Mouse (Mus musculus) layer of hippocampus, adult 6 months (tissue): ENCODE results near the gene Olfr124. TPM values are rescaled to one million over a fixed set of nuclear protein-coding genes. Genes with fewer than 3 reads are reported as not detected.

Experiments
- long read RNA-seq, 2 experiments: library from polyadenylated mRNA; unstranded; transcript quantifications; one replicate each; pipeline ENCODE4 v2.0.0; 2019 to 2020
- polyA plus RNA-seq: library from polyadenylated mRNA; unstranded; fragments of <200 nt; fragmentation: Nextera tagmentation; gene quantifications from 2 replicates; pipeline ENCODE4 v1.2.3, GENCODE M21; 2021

The Olfr124 gene
- polyA plus RNA-seq = not detected in 2 replicates
- long read RNA-seq, experiment 1 = 0 reads
- long read RNA-seq, experiment 2 = 0 reads

GRCm38 (mm10) chr17:37799588-37799987, at the start of gene Olfr124:
TSS of gene Olfr124 (plus strand) at chr17:37799888.

GRCm38 (mm10) chr17:37768307-37768706, 31.4 kb upstream of the Olfr124 start, which contains the start of gene Olfr122:
TSS of gene Olfr122 (plus strand) at chr17:37768607.

GRCm38 (mm10) chr17:37793229-37793628, 6.5 kb upstream of the Olfr124 start, which contains the start of gene Olfr123:
TSS of gene Olfr123 (plus strand) at chr17:37793529.

GRCm38 (mm10) chr17:37832649-37833048, 33.0 kb downstream of the Olfr124 start, which contains the start of gene Olfr125:
TSS of gene Olfr125 (plus strand) at chr17:37832949.

GRCm38 (mm10) chr17:37847183-37847582, 47.5 kb downstream of the Olfr124 start, which contains the start of gene Olfr126:
TSS of gene Olfr126 (plus strand) at chr17:37847483.

Other genes with a start within 250 kb of the Olfr124 start
- gene Olfr112, start 230.4 kb upstream of the Olfr124 start, polyA plus RNA-seq = not detected in 2 replicates
- gene Olfr113, start 222.2 kb upstream of the Olfr124 start, polyA plus RNA-seq = not detected in 2 replicates
- gene Olfr114, start 207.1 kb upstream of the Olfr124 start, polyA plus RNA-seq = not detected in 2 replicates
- not detected in 2 replicates for gene Olfr115, start 172.8 kb upstream of the Olfr124 start, polyA plus RNA-seq
- gene Olfr116, start 172.7 kb upstream of the Olfr124 start, polyA plus RNA-seq = not detected in 2 replicates
- gene Olfr117, start 136.1 kb upstream of the Olfr124 start, polyA plus RNA-seq = not detected in 2 replicates
- not detected in 2 replicates for gene Olfr118, start 132.9 kb upstream of the Olfr124 start, polyA plus RNA-seq
- not detected in 2 replicates for gene Olfr119, start 103.3 kb upstream of the Olfr124 start, polyA plus RNA-seq
- not detected in 2 replicates for gene Olfr120, start 78.1 kb upstream of the Olfr124 start, polyA plus RNA-seq
- gene Olfr121, start 51.0 kb upstream of the Olfr124 start, polyA plus RNA-seq = not detected in 2 replicates
- not detected in 2 replicates for gene Olfr122, start 31.3 kb upstream of the Olfr124 start, polyA plus RNA-seq
- not detected in 2 replicates for gene Olfr123, start 6.4 kb upstream of the Olfr124 start, polyA plus RNA-seq
- not detected in 2 replicates for gene Olfr125, start 33.1 kb downstream of the Olfr124 start, polyA plus RNA-seq
- gene Olfr126, start 47.6 kb downstream of the Olfr124 start, polyA plus RNA-seq = not detected in 2 replicates
- gene Olfr127, start 100.5 kb downstream of the Olfr124 start, polyA plus RNA-seq = not detected in 2 replicates
- not detected in 2 replicates for gene Olfr128, start 120.7 kb downstream of the Olfr124 start, polyA plus RNA-seq
- not detected in 2 replicates for gene Olfr761, start 153.2 kb downstream of the Olfr124 start, polyA plus RNA-seq